Mouse (Mus musculus): ENCODE measurements around the gene Taco1. TPM values are rescaled to one million over a fixed set of nuclear protein-coding genes. Genes with fewer than 3 reads are reported as not detected.
"Not testable (repeated sequence)": the region's sequence is repeated elsewhere in the genome, so short reads cannot be mapped to it uniquely, and the experiment has no call there.

Gene Taco1
- polyA plus RNA-seq (2012; ENCODE audit: insufficient read depth, insufficient read length, missing spikeins) = 7.2 and 7.6 TPM in 2 replicates

GRCm38 (mm10) chr11:106065923-106066571 is at the start of gene Taco1:
TSS of gene Taco1 (plus strand) at chr11:106066061.
- TF ChIP-seq CTCF (IDR thresholded peaks at IDR 0.05; ENCODE audit: low read depth, low read length) (no peak), POLR2A (IDR thresholded peaks at IDR 0.05; ENCODE audit: borderline replicate concordance, low read depth, low read length) (no peak)
- H3K4me1 ChIP-seq (ENCODE audit: control insufficient read depth, insufficient read depth, low read length) = peaks cover 14% of the 10 kb centered on the region
- peak within 1 kb of the TSS; percentile 70 for H3K27ac ChIP-seq (ENCODE audit: insufficient read depth, low read depth, low read length)
- H3K4me3 ChIP-seq (ENCODE audit: insufficient read depth, low read length) = peak within 1 kb of the TSS; percentile 92

- H3K4me1 ChIP-seq (ENCODE audit: control insufficient read depth, insufficient read depth, low read length) = no peaks in the 10 kb centered on the region
- no peak overlapping the region for H3K4me3 ChIP-seq (ENCODE audit: insufficient read depth, low read length)
- no peak for TF ChIP-seq POLR2A (IDR thresholded peaks at IDR 0.05; ENCODE audit: borderline replicate concordance, low read depth, low read length)
- TF ChIP-seq CTCF (IDR thresholded peaks at IDR 0.05; ENCODE audit: low read depth, low read length) = no peak
- H3K27ac ChIP-seq (ENCODE audit: insufficient read depth, low read depth, low read length) = no peak overlapping the region
These were observed 49.4 kb upstream of the Taco1 start for GRCm38 (mm10) chr11:106016440-106016839.

GRCm38 (mm10) chr11:106020051-106020763 is 45.7 kb upstream of the Taco1 start:
- Histone ChIP-seq H3K4me3 (ENCODE audit: insufficient read depth, low read length) (no peak overlapping the region), H3K4me1 (ENCODE audit: control insufficient read depth, insufficient read depth, low read length) (no peaks in the 10 kb centered on the region), H3K27ac (ENCODE audit: insufficient read depth, low read depth, low read length) (no peak overlapping the region)
- TF ChIP-seq POLR2A (IDR thresholded peaks at IDR 0.05; ENCODE audit: borderline replicate concordance, low read depth, low read length) (no peak), CTCF (IDR thresholded peaks at IDR 0.05; ENCODE audit: low read depth, low read length) (no peak)

- TF ChIP-seq CTCF (IDR thresholded peaks at IDR 0.05; ENCODE audit: low read depth, low read length) = no peak
- Histone ChIP-seq H3K4me1 (ENCODE audit: control insufficient read depth, insufficient read depth, low read length) (no peaks in the 10 kb centered on the region), H3K4me3 (ENCODE audit: insufficient read depth, low read length) (no peak overlapping the region), H3K27ac (ENCODE audit: insufficient read depth, low read depth, low read length) (no peak overlapping the region)
These were observed 40.1 kb upstream of the Taco1 start for GRCm38 (mm10) chr11:106025774-106026173.

- no peak for TF ChIP-seq POLR2A (IDR thresholded peaks at IDR 0.05; ENCODE audit: borderline replicate concordance, low read depth, low read length)
- TF ChIP-seq CTCF (IDR thresholded peaks at IDR 0.05; ENCODE audit: low read depth, low read length) = peak; percentile 96
These were observed 39.3 kb upstream of the Taco1 start for GRCm38 (mm10) chr11:106026465-106027151.

GRCm38 (mm10) chr11:106027607-106028006 is 38.3 kb upstream of the Taco1 start:
- Histone ChIP-seq H3K27ac (ENCODE audit: insufficient read depth, low read depth, low read length) (no peak overlapping the region), H3K4me3 (ENCODE audit: insufficient read depth, low read length) (no peak overlapping the region), H3K4me1 (ENCODE audit: control insufficient read depth, insufficient read depth, low read length) (no peaks in the 10 kb centered on the region)
- TF ChIP-seq POLR2A (IDR thresholded peaks at IDR 0.05; ENCODE audit: borderline replicate concordance, low read depth, low read length) (no peak), CTCF (IDR thresholded peaks at IDR 0.05; ENCODE audit: low read depth, low read length) (no peak)

More at GRCm38 (mm10) chr11:106026465-106027151, 39.3 kb upstream of the Taco1 start:
- no peak overlapping the region for H3K4me3 ChIP-seq (ENCODE audit: insufficient read depth, low read length)
- no peaks in the 10 kb centered on the region for H3K4me1 ChIP-seq (ENCODE audit: control insufficient read depth, insufficient read depth, low read length)
- H3K27ac ChIP-seq (ENCODE audit: insufficient read depth, low read depth, low read length) = no peak overlapping the region

GRCm38 (mm10) chr11:106032074-106032473 is 33.8 kb upstream of the Taco1 start:
- H3K27ac ChIP-seq (ENCODE audit: insufficient read depth, low read depth, low read length); H3K4me1 ChIP-seq (ENCODE audit: control insufficient read depth, insufficient read depth, low read length): not testable (repeated sequence)
- H3K4me3 ChIP-seq (ENCODE audit: insufficient read depth, low read length) = peak overlapping the region; percentile 50

GRCm38 (mm10) chr11:106033491-106033919 is 32.4 kb upstream of the Taco1 start:
- Histone ChIP-seq H3K4me3 (ENCODE audit: insufficient read depth, low read length) (peak overlapping the region; percentile 22; the same call in 1 of the 2 replicates), H3K27ac (ENCODE audit: insufficient read depth, low read depth, low read length) (peak overlapping the region; percentile 56), H3K4me1 (ENCODE audit: control insufficient read depth, insufficient read depth, low read length) (peaks cover 2% of the 10 kb centered on the region; the same call in 1 of the 2 replicates)
- no peak for TF ChIP-seq POLR2A (IDR thresholded peaks at IDR 0.05; ENCODE audit: borderline replicate concordance, low read depth, low read length)
- no peak for TF ChIP-seq CTCF (IDR thresholded peaks at IDR 0.05; ENCODE audit: low read depth, low read length)

GRCm38 (mm10) chr11:106034986-106035385 is 30.9 kb upstream of the Taco1 start:
- H3K4me3 ChIP-seq (ENCODE audit: insufficient read depth, low read length) = no peak overlapping the region
- no peak for TF ChIP-seq CTCF (IDR thresholded peaks at IDR 0.05; ENCODE audit: low read depth, low read length)
- TF ChIP-seq POLR2A (IDR thresholded peaks at IDR 0.05; ENCODE audit: borderline replicate concordance, low read depth, low read length) = no peak
- H3K4me1 ChIP-seq (ENCODE audit: control insufficient read depth, insufficient read depth, low read length) = peaks cover 5% of the 10 kb centered on the region; the same call in 1 of the 2 replicates
- no peak overlapping the region for H3K27ac ChIP-seq (ENCODE audit: insufficient read depth, low read depth, low read length)
